Mouse (Mus musculus): Measurements from ENCODE around the gene Olfr111. TPM values are rescaled to one million over a fixed set of nuclear protein-coding genes. Genes with fewer than 3 reads are reported as not detected.

Olfr111 gene
- not detected in 2 replicates for polyA plus RNA-seq (2015; fragmentation: Nextera tagmentation; extraction: Ambion mirVana)

GRCm38 (mm10) chr17:37507730-37508129, at the start of gene Olfr111:
Olfr111 (plus strand) TSS chr17:37508030.

GRCm38 (mm10) chr17:37458616-37459015, 49.2 kb upstream of the Olfr111 start, which contains the start of gene Olfr109:
Olfr109 (plus strand) TSS chr17:37458916.

GRCm38 (mm10) chr17:37483452-37483851, 24.4 kb upstream of the Olfr111 start, which contains the start of gene H2-M2:
H2-M2 (minus strand) TSS chr17:37483552.

GRCm38 (mm10) chr17:37491930-37492518, 15.8 kb upstream of the Olfr111 start, which contains the start of gene Olfr110:
Olfr110 (plus strand) TSS chr17:37492468.

GRCm38 (mm10) chr17:37569351-37569750, 61.5 kb downstream of the Olfr111 start, which contains the start of gene Olfr112:
Olfr112 (minus strand) TSS chr17:37569451.

GRCm38 (mm10) chr17:37577563-37577962, 69.7 kb downstream of the Olfr111 start, which contains the start of gene Olfr113:
Olfr113 (minus strand) TSS chr17:37577663.

Other genes starting within 250 kb of the Olfr111 start
- gene Olfr98, start 244.3 kb upstream of the Olfr111 start, polyA plus RNA-seq (2015; fragmentation: Nextera tagmentation; extraction: Ambion mirVana), result not detected in 2 replicates
- gene H2-M3, start 237.8 kb upstream of the Olfr111 start, polyA plus RNA-seq (2015; fragmentation: Nextera tagmentation; extraction: Ambion mirVana), result 2.7 and 3.8 TPM in 2 replicates
- gene Olfr99, start 224.6 kb upstream of the Olfr111 start, polyA plus RNA-seq (2015; fragmentation: Nextera tagmentation; extraction: Ambion mirVana), result not detected in 2 replicates
- gene Olfr101, start 203.7 kb upstream of the Olfr111 start, polyA plus RNA-seq (2015; fragmentation: Nextera tagmentation; extraction: Ambion mirVana), result not detected in 2 replicates
- not detected in 2 replicates for gene Olfr102, start 191.0 kb upstream of the Olfr111 start, polyA plus RNA-seq (2015; fragmentation: Nextera tagmentation; extraction: Ambion mirVana)
- gene Olfr103, start 168.3 kb upstream of the Olfr111 start, polyA plus RNA-seq (2015; fragmentation: Nextera tagmentation; extraction: Ambion mirVana), result not detected in 2 replicates
- not detected in 2 replicates for gene Olfr104-ps, start 148.4 kb upstream of the Olfr111 start, polyA plus RNA-seq (2015; fragmentation: Nextera tagmentation; extraction: Ambion mirVana)
- not detected in 2 replicates for gene Olfr105-ps, start 129.0 kb upstream of the Olfr111 start, polyA plus RNA-seq (2015; fragmentation: Nextera tagmentation; extraction: Ambion mirVana)
- not detected in 2 replicates for gene Olfr106-ps, start 117.6 kb upstream of the Olfr111 start, polyA plus RNA-seq (2015; fragmentation: Nextera tagmentation; extraction: Ambion mirVana)
- not detected in 2 replicates for gene Olfr107, start 108.8 kb upstream of the Olfr111 start, polyA plus RNA-seq (2015; fragmentation: Nextera tagmentation; extraction: Ambion mirVana)
- gene Olfr108, start 62.5 kb upstream of the Olfr111 start, polyA plus RNA-seq (2015; fragmentation: Nextera tagmentation; extraction: Ambion mirVana), result not detected in 2 replicates
- not detected in 2 replicates for gene Olfr109, start 49.1 kb upstream of the Olfr111 start, polyA plus RNA-seq (2015; fragmentation: Nextera tagmentation; extraction: Ambion mirVana)
- not detected in 2 replicates for gene H2-M2, start 24.5 kb upstream of the Olfr111 start, polyA plus RNA-seq (2015; fragmentation: Nextera tagmentation; extraction: Ambion mirVana)
- not detected in 2 replicates for gene Olfr110, start 15.6 kb upstream of the Olfr111 start, polyA plus RNA-seq (2015; fragmentation: Nextera tagmentation; extraction: Ambion mirVana)
- not detected in 2 replicates for gene Olfr112, start 61.4 kb downstream of the Olfr111 start, polyA plus RNA-seq (2015; fragmentation: Nextera tagmentation; extraction: Ambion mirVana)
- gene Olfr113, start 69.6 kb downstream of the Olfr111 start, polyA plus RNA-seq (2015; fragmentation: Nextera tagmentation; extraction: Ambion mirVana), result not detected in 2 replicates
- gene Olfr114, start 84.7 kb downstream of the Olfr111 start, polyA plus RNA-seq (2015; fragmentation: Nextera tagmentation; extraction: Ambion mirVana), result not detected in 2 replicates
- not detected in 2 replicates for gene Olfr115, start 119.1 kb downstream of the Olfr111 start, polyA plus RNA-seq (2015; fragmentation: Nextera tagmentation; extraction: Ambion mirVana)
- gene Olfr116, start 119.2 kb downstream of the Olfr111 start, polyA plus RNA-seq (2015; fragmentation: Nextera tagmentation; extraction: Ambion mirVana), result not detected in 2 replicates
- gene Olfr117, start 155.8 kb downstream of the Olfr111 start, polyA plus RNA-seq (2015; fragmentation: Nextera tagmentation; extraction: Ambion mirVana), result not detected in 2 replicates
- not detected in 2 replicates for gene Olfr118, start 159.0 kb downstream of the Olfr111 start, polyA plus RNA-seq (2015; fragmentation: Nextera tagmentation; extraction: Ambion mirVana)
- not detected in 2 replicates for gene Olfr119, start 188.5 kb downstream of the Olfr111 start, polyA plus RNA-seq (2015; fragmentation: Nextera tagmentation; extraction: Ambion mirVana)
- gene Olfr120, start 213.8 kb downstream of the Olfr111 start, polyA plus RNA-seq (2015; fragmentation: Nextera tagmentation; extraction: Ambion mirVana), result not detected in 2 replicates
- gene Olfr121, start 240.8 kb downstream of the Olfr111 start, polyA plus RNA-seq (2015; fragmentation: Nextera tagmentation; extraction: Ambion mirVana), result not detected in 2 replicates

All from skeletal muscle tissue, postnatal 0 days (tissue).